Mouse (Mus musculus) myocyte (in vitro differentiated cells): Measurements from ENCODE around the gene Ufd1. TPM values are rescaled to one million over a fixed set of nuclear protein-coding genes. Genes with fewer than 3 reads are reported as not detected.

Experiments
- H3K27me3 ChIP-seq: one replicate; pipeline ENCODE4 v1.6.1; 2011; ENCODE audit not compliant: control insufficient read depth, insufficient read depth, insufficient read length
- H3K36me3 ChIP-seq: one replicate; pipeline ENCODE4 v1.6.1; 2011; ENCODE audit not compliant: control insufficient read depth, insufficient read depth
- H3K4me2 ChIP-seq: one replicate; pipeline ENCODE4 v1.6.1; 2011; ENCODE audit warnings: low read depth, control low read depth
- H3K4me3 ChIP-seq: one replicate; pipeline ENCODE4 v1.5.1; 2011; ENCODE audit warnings: mild to moderate bottlenecking, control low read depth, moderate library complexity
- H3K79me2 ChIP-seq: one replicate; pipeline ENCODE4 v1.6.1; 2011; ENCODE audit not compliant: control insufficient read depth, insufficient read depth
- H3ac ChIP-seq: one replicate; pipeline ENCODE4 v1.6.1; 2011; ENCODE audit not compliant: control insufficient read depth, insufficient read length
- CEBPB ChIP-seq: IDR thresholded peaks from 2 replicates; pipeline ENCODE4 v1.6.1; 2011; ENCODE audit warnings: mild to moderate bottlenecking, moderate library complexity; ENCODE audit not compliant: poor library complexity, insufficient read depth, severe bottlenecking
- E2F4 ChIP-seq: IDR thresholded peaks from one replicate; pipeline ENCODE4 v1.6.1; 2011; ENCODE audit warnings: mild to moderate bottlenecking, control low read depth, moderate library complexity; ENCODE audit not compliant: insufficient read depth
- MAX ChIP-seq: IDR thresholded peaks from one replicate; pipeline ENCODE4 v1.6.1; 2011; ENCODE audit warnings: low read depth, mild to moderate bottlenecking, control low read depth
- MYOD1 ChIP-seq, 3 experiments: IDR thresholded peaks; one replicate each; pipeline ENCODE4 v1.6.1; 2011; ENCODE audit warnings: control low read depth in 2 of 3, low read depth in 2 of 3, mild to moderate bottlenecking in 2 of 3, moderate library complexity in 1 of 3; ENCODE audit not compliant: insufficient read length in 2 of 3, control insufficient read depth in 1 of 3
- MYOG ChIP-seq, 3 experiments: IDR thresholded peaks; one replicate each; pipeline ENCODE4 v1.6.1; 2011; ENCODE audit warnings: control low read depth in 2 of 3, low read depth in 2 of 3, mild to moderate bottlenecking in 2 of 3; ENCODE audit not compliant: insufficient read length in 2 of 3, control insufficient read depth in 1 of 3, insufficient read depth in 1 of 3
- POLR2A ChIP-seq: IDR thresholded peaks from one replicate; pipeline ENCODE4 v1.6.1; 2011; ENCODE audit warnings: low read depth, mild to moderate bottlenecking, control low read depth, moderate library complexity; ENCODE audit not compliant: insufficient read length
- POLR2AphosphoS2 ChIP-seq: IDR thresholded peaks from one replicate; pipeline ENCODE4 v1.6.1; 2011; ENCODE audit warnings: low read depth, control low read depth; ENCODE audit not compliant: insufficient read length
- REST ChIP-seq: IDR thresholded peaks from one replicate; pipeline ENCODE4 v1.6.1; 2011; ENCODE audit warnings: mild to moderate bottlenecking, control low read depth, moderate library complexity; ENCODE audit not compliant: insufficient read depth, insufficient read length
- SRF ChIP-seq: IDR thresholded peaks from one replicate; pipeline ENCODE4 v1.6.1; 2011; ENCODE audit warnings: low read depth; ENCODE audit not compliant: control insufficient read depth, insufficient read length
- TCF12 ChIP-seq: IDR thresholded peaks from one replicate; pipeline ENCODE4 v1.6.1; 2011; ENCODE audit warnings: mild to moderate bottlenecking, control low read depth; ENCODE audit not compliant: poor library complexity, insufficient read depth, severe bottlenecking
- TCF3 ChIP-seq: IDR thresholded peaks from one replicate; pipeline ENCODE4 v1.6.1; 2011; ENCODE audit warnings: low read depth, control low read depth; ENCODE audit not compliant: insufficient read length
- USF1 ChIP-seq: IDR thresholded peaks from one replicate; pipeline ENCODE4 v1.6.1; 2011; ENCODE audit warnings: low read depth, mild to moderate bottlenecking, control low read depth, moderate library complexity
- polyA plus RNA-seq: library from polyadenylated mRNA; unstranded; fragments of >200 nt; fragmentation: generic; extraction: Trizol; gene quantifications from one replicate; pipeline ENCODE4 v1.2.1, GENCODE M21; 2012; ENCODE audit warnings: missing spikeins

The Ufd1 gene
- polyA plus RNA-seq, 1 experiment: 32.0 TPM

DNA sequence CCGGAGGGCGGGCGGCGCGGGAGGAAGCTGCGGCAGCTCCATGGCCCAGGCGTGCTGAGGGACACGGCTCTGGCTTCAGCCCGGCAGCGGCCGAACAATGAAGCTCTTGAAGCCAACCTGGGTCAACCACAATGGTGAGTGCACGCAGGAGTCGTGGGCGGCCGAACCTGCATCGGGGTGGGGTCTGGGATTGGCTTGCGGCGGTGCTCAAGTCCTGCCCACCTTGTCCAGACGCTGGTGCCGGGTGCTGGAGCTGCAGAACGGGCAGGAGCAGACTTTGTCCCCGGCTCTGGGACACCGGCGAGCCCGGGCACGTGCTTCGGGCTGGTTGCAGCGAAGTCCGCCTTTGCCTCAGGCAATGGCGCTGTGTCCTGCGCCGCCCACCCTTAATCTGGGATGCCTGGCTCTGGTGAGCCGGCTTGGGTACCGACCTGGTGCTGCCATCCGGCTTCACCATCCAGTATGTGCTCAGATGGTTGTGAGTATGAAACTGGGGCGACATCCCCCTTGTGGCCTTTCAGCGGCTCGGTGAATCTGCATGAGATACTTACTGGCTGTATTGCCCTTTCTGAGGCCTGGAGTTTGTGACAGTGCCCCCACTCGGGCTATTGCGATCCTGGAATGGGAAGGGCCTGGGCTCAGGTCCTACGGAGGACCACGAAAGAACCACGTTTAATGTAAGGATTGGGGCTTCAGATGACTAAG lies 66.0 kb downstream of the Ufd1 start:
- Histone ChIP-seq H3K4me2 (peak overlapping the region; percentile 88), H3K4me3 (peak overlapping the region; percentile 88), H3K36me3 (peaks cover 9% of the 10 kb centered on the region), H3ac (peak overlapping the region; percentile 59), H3K27me3 (no peaks in the 10 kb centered on the region), H3K79me2 (peaks cover 49% of the 10 kb centered on the region)
- peak; percentile 16 for TF ChIP-seq POLR2A
- TF ChIP-seq POLR2AphosphoS2: no peak
- TF ChIP-seq MAX: peak; percentile 5
- TF ChIP-seq REST: no peak

DNA sequence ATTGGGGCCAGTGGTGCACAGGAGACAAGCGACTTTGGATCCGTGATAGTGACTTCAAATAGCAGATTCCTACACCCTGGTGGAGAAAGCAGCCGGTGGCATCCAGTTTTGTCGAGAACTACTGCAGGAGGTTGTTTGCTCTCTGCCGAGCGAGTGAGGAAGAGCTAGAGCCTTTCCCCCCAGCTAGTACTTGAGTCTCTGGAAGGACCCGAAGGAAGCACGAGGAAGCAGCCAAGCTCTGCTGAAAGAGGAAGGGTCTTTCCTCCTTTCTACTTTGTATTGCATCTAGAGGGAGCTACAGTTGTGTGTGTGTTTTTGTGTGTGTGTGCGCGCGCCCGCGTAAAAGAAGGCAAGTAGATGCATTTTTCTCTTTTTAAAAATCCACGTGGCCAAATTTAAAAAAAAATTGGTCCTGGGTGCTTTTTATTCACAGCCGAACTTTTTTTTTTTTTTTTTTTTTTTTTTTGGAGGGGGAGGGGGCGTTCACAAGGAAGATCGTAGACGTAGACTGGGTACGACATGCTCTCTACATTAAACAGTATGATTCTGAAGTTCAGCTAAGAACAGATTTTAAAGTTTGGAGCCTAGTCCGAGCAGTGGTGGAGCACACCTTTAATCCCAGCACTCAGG lies 66.6 kb downstream of the Ufd1 start:
- peaks cover 9% of the 10 kb centered on the region for H3K36me3 ChIP-seq
- no peak for TF ChIP-seq CEBPB
- H3K27me3 ChIP-seq: no peaks in the 10 kb centered on the region
- H3K4me3 ChIP-seq: peak overlapping the region; percentile 88
- peaks cover 56% of the 10 kb centered on the region for H3K79me2 ChIP-seq
- peak overlapping the region; percentile 88 for H3K4me2 ChIP-seq
- peak overlapping the region; percentile 59 for H3ac ChIP-seq

DNA sequence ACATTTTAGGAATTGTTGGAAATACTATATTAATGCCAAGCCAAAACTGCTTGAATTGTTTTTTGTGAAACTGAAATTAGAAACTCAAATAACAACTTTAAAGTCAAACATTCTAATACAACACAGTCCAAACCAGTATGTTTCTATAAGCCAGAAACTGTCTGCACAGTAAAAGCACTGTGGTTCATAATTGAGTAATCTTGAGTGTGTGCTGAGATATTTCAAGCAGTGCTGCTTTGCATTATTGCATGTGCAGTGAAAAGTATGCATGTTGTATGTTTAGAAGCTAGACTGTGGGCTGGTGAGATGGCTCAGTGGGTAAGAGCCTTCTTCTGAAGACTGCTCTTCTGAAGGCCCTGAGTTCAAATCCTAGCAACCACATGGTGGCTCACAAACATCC lies 72.5 kb downstream of the Ufd1 start:
- Histone ChIP-seq H3K4me2 (no peak overlapping the region), H3K4me3 (no peak overlapping the region), H3K27me3 (no peaks in the 10 kb centered on the region), H3K79me2 (peaks cover 99% of the 10 kb centered on the region), H3K36me3 (no peaks in the 10 kb centered on the region), H3ac (no peak overlapping the region)
- TF ChIP-seq REST (no peak), USF1 (no peak), MAX (no peak), POLR2AphosphoS2 (no peak), SRF (no peak), MYOD1 (IDR thresholded peaks at IDR 0.05; ENCODE audit: control insufficient read depth in 1 of 3, insufficient read length in 2 of 3, low read depth in 2 of 3) (no peak), CEBPB (no peak), E2F4 (no peak), MYOG (IDR thresholded peaks at IDR 0.05; ENCODE audit: control insufficient read depth in 1 of 3, insufficient read depth in 1 of 3, insufficient read length in 2 of 3, low read depth in 2 of 3) (no peak), POLR2A (no peak), TCF3 (no peak), TCF12 (no peak)

Other genes with a start within 250 kb of the Ufd1 start
- gene Tbx1, start 221.1 kb upstream of the Ufd1 start, polyA plus RNA-seq: 16.9 TPM
- gene Gp1bb, start 189.4 kb upstream of the Ufd1 start, polyA plus RNA-seq: 9.4 TPM
- 11.4 TPM for gene Gm49601, start 185.4 kb upstream of the Ufd1 start, polyA plus RNA-seq
- 112 TPM for gene Sept5, start 181.8 kb upstream of the Ufd1 start, polyA plus RNA-seq
- 0.35 TPM for gene Cldn5, start 34.9 kb upstream of the Ufd1 start, polyA plus RNA-seq
- 13.6 TPM for gene Cdc45, start 208 bp downstream of the Ufd1 start, polyA plus RNA-seq
- 1.2 TPM for gene 2510002D24Rik, start 24.8 kb downstream of the Ufd1 start, polyA plus RNA-seq
- gene Gm28539, start 24.8 kb downstream of the Ufd1 start, polyA plus RNA-seq: 0.49 TPM
- gene Mrpl40, start 65.1 kb downstream of the Ufd1 start, polyA plus RNA-seq: 42.8 TPM
- gene Hira, start 65.3 kb downstream of the Ufd1 start, polyA plus RNA-seq: 33.5 TPM